Mouse (Mus musculus) brain, embryonic 14.5 days (tissue): ENCODE results near the gene Mmp23.

Experiments
- CTCF ChIP-seq: fragments of 200-500 bp; IDR thresholded peaks from 2 replicates; pipeline ENCODE4 v1.5.1; 2012; ENCODE audit warnings: inconsistent platforms, mild to moderate bottlenecking, moderate library complexity, borderline replicate concordance; ENCODE audit not compliant: insufficient read depth, insufficient read length; ENCODE audit errors: extremely low read depth
- POLR2A ChIP-seq: fragments of 200-500 bp; IDR thresholded peaks from 2 replicates; pipeline ENCODE4 v1.6.1; 2012; ENCODE audit warnings: mild to moderate bottlenecking, inconsistent platforms, borderline replicate concordance; ENCODE audit not compliant: poor library complexity, insufficient read depth, insufficient read length, severe bottlenecking; ENCODE audit errors: extremely low read depth

GRCm38 (mm10) chr4:155696261-155697255, 43.4 kb upstream of the Mmp23 start:
- no peak for TF ChIP-seq CTCF
- TF ChIP-seq POLR2A, result no peak
